Mouse (Mus musculus): Measurements from ENCODE around the gene Tapt1.

Gene Tapt1

DNA sequence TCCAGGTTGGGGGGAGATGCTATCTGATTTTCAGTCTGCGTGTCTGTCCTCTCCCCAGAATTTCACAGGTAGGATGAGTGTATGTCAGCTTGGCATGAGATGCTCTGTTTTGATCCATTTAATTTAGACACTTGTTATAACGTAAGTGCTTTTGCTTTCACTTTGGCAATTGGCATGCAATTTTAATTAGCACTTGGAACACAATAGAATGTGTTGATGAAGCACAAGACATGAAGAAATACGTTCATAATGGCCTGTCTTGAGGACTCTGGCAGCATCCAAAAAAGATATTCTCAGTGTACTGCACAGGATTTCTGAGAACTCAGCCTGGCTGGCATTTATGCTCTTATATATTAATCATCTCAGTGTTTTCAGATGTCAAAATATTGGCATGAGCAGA, 7.5 kb upstream of the Tapt1 start:
- no peak for DNase-seq

DNA sequence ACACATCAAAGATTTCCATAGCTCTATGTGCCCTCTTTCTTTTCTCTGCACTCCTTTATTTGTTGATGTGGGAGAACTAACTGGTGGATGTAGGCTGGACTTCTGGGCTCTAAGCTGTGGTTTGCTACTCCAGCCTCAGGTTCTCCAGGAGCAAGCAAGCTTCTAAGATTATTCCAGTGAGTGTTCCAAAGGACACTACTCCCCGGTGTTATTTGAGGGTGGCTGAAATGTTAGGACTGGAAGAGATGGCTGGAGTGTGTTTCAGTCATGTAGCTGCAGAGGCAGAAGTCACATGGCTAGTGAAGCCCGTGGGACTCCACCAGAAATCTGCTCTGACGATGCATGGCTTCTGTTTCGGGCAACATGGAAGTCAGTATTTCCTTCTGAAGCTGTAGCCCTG, 2.3 kb upstream of the Tapt1 start:
- DNase-seq: no peak

DNA sequence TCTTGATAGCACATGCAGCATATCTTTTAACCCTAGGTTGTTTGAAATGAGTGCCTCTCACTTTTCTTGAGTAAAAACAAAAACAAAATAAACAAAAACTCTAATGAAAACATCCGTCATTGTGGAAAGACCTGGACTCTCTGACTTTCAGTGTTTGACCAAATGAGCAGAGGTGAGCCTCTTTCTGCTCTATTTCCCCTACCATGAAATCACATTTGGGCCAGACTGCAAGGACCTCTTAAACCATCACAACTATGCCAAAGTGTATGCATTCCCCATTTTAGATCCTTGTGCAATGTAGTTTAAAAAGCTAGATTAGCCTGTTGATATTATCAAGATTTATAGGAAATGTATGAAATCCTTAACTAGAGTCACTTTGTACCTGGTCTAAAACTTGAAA, 1.9 kb upstream of the Tapt1 start:
- no peak for DNase-seq

- no peak for DNase-seq
Observed at GRCm38 (mm10) chr5:44227462-44227840, 1.0 kb upstream of the Tapt1 start.

DNA sequence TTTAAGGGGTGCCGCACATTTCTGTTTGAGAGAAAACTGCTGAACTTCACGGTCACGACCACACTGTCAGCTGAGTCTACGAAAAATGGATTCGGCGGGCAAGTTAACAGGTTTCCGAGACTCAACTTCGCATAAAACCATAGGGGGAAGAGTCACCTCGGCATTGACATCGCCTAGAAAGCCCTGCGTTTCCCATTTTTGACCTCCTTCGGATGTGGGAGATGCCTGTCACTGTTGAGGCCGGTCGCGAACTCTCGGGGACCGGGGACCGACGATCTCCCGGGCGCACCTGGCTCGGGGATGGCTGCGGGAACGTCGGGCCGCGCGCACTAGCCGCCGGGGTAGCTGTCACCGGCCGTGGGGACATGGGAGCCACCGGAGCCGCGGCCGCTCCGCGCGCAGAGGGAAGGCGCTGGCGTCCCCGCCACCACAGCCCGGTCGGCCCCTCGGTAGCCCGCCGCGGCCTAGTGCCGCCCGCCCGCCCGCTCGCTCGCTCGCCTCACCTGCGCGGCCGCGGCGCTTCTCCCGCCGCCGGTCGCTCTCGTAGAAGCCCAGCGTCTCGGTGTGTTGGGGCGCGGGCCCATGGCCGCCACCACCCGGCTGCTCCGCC, 410 bp downstream of the Tapt1 start:
- peak; percentile 58 for DNase-seq

DNA sequence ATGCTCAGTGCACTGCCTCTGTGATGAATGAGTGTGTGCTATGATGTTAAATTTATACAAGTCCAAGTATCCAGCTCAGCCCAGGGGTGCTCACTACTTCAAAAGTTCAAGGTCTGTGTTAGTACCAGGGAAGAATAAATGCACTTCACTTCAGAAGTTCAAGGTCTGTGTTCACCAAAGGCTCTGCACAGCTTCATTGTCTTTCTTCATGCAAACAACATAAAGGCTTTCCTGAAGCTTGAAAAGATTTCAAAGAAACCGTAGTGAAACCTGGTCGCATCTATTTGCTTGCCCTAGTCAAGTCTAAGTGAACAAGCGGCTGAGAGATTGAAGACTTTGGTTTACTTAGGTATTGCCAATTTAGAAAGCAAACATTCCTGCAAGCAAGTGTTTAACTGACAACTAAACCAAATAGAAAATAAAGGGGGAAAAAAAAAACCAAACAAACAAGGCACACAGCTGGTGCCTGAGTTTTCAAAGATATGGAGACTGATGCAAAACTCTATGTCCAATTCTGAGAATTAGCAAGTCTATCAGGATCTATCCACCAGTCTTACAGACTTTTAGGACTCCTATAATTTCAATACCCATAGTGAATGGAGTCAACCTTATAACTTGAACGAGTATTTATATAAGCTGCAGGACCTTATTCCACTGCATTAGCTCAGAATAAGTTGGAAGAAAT, 1.4 kb downstream of the Tapt1 start:
- DNase-seq: peak; percentile 39

GRCm38 (mm10) chr5:44224251-44224650, 2.2 kb downstream of the Tapt1 start:
- peak; percentile 75 for DNase-seq

DNA sequence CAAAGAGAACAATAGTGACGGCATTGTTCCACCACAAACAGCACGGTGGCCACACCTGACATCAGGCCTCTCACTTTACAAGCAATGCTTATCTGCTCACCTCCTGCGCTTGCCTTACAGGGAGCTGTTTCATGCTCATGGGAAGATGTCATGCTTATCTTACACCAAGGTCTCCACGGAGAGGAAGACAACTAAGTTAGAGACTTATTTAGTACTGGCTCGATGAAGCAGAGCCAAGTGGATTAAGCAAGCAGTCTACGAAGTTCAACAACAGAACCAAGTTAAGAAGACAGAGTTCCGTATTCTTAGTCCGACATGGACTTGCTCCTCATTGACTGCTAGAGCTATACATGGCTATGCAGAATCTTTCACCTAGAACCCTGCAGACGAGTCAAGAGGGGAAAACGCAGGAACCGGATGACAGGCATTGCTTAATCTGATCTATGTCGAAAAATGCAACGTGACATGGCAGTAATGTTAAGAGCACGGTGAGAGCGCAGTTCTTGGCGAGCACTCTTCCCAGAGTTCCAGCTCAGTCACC, 3.0 kb downstream of the Tapt1 start:
- peak; percentile 52 for DNase-seq

GRCm38 (mm10) chr5:44220430-44220829, 6.0 kb downstream of the Tapt1 start:
- DNase-seq: peak; percentile 65

GRCm38 (mm10) chr5:44219871-44220270, 6.6 kb downstream of the Tapt1 start:
- DNase-seq: peak; percentile 54

DNA sequence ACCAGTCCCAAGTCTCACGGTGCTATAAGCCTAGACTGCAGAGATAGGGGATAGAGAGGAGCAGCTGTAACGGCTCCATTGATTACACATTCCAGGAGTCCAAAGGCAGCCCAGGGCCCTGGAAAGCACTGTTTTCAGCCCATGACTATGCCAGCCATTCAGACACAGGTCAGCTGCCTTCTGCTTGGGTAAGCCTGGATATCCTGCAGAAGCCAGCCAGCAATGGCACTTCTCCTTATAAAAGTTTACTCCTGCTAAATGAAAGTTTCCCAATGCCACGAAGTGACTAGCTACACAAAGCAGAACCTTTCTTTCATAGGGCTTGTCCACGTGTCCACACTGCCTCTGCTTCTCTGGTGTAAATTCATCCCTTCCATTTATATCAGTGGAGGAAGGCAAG, 7.9 kb downstream of the Tapt1 start:
- DNase-seq: peak; percentile 35

DNA sequence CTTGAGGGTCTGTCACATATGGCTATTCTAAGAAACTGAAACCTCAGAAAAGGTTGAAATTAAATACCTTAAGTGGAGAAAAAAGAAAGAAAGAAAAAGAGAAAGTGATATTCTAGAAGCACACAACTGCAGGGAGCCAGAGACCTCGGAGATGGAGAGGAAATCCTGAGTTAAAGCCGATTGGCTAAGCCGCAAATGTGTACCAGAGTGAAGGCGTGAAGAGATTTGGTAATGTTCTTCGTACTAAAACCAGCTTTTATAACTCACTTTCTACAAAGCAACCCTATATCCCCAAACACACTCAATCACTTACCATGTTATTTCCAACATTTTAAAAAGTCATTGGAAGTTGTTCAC, 8.8 kb downstream of the Tapt1 start:
- DNase-seq: peak; percentile 32

DNA sequence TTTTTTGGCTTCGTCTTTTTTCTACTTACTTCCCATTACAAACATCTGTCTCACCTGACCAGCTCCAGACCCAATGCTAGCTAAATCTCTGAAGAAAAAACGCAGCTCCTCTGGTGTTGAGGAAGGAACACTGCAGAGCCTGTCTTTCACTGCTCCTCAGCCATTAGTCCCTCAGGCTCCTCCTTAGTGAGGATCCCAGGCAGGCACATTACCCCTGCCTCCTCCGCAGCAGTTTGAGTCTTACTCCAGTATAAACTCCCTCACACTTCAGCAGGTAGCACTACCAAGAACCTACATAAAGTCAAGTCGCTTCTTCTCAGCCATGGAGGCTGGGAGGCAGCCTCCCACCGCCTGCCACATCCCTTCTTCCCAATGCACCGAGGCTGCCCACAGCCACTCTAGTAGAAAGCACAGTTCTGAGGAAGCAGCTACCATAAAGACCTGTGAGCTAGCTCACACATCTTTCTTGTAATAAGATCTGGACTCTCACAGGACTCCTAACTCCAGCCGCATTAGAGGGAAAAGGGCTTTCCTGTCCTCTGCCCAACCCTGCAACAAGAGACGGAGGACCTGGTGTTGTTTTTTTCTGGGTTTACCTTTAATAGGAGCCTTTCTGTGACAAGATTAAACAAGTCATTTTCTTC, 9.3 kb downstream of the Tapt1 start:
- peak; percentile 20 for DNase-seq

DNA sequence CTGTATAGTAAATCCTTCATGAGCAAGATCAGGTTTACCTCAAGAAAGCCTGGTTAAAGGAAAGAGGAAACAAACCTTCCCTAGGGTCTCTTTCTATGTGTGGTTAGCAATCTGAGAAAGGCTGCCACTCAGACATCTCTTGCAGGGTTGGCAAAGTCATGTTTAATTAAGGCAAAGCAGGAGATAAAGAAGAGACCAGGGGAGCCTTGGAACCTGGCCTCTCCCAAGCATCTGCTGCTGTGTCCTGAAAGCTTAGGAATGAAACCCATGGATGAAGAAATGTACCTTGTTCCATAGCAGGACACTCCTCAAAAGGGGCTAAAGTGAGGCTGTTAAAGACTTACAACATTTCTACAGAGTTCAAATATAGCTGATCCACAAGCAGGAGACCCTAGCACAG, 11.3 kb downstream of the Tapt1 start:
- no peak for DNase-seq

DNA sequence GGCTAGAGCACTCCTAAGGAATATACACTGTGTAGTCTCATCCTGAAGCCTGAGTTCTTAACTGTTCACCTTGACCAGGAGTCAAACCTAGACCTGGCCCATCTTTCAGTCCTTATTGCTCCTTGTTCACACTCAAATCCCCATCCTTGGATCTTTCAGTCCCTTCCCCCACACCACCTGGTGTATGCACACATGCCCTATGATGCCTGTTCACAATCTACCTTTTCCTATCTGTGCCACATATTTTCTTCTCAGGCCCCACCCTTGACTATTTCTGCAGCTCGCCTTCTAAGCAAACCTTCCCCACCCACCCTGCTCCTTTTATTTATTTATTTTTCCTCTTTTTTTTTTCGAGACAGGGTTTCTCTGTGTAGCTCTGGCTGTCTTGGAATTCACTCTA, 12.4 kb downstream of the Tapt1 start:
- no peak for DNase-seq

DNA sequence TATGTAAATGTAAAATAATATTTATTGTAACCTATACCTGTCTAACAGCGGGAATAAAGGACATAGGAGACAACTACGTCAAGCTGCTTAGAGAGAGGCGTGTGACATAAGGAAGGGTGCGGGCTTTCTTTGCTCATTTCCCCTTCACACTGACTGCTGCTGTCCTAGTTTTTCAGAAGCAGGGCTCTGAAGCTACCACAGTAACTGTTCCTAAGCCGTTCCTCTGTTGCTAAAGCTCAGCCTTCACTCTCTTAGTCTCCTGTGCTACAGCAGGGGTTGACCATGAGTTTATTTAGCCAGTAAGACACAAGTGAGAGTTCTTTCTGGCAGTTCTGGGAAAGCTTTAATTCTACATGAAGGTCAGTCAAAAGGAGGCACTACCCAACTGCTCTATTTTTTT, 13.0 kb downstream of the Tapt1 start:
- peak; percentile 26 for DNase-seq

DNA sequence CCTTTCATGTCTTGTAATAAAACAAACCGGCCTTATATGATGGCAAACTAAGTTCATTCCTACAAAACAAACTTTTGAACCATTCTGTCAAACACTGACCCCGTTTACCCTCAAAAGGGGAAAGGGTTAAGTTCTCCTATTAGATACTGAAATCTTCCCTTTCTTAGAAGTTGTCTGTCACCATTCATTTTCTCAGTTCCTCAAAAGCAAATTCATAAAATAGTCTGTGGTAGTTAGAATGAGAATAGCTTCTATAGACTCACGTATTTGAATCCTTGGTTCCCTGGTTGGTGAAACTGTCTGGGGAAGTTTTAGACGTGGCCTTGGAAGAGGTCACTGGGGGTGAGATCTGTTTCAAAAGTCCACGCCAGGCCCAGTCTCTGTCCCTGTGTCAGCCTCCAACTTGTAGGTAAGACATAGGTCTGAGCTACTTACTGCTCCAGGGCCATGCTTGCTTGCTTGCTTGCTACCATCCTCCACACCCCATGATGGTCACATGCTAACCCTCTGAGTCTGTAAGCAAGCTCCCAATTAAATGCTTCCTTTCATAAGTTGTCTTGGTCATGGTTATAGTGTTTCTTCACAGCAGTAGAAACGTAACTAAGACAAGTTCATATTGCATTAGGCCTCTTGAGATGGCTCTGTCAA, 14.5 kb downstream of the Tapt1 start:
- DNase-seq: no peak

DNA sequence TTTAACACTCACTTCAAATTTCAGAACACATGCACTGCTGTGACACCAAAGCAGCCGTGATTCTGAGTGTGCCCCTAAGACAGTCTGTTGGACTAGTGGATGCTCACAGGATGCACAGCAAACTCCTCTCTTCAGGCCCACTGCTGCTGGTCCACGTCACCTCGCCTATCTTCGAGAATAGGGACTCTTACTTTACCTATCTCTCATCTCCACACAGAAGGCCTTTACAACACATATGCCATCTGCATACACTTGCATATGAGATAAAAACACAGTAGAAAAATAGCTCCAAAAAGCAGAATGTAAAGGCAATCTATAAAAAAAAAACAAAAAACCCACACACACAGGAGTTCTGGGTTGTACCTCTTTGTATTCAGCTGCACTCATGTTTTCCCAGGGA, 19.1 kb downstream of the Tapt1 start:
- DNase-seq: no peak

- no peak for DNase-seq
Observed at GRCm38 (mm10) chr5:44206651-44207050, 19.8 kb downstream of the Tapt1 start.

- no peak for DNase-seq
Observed at GRCm38 (mm10) chr5:44203410-44203809, 23.0 kb downstream of the Tapt1 start.

DNA sequence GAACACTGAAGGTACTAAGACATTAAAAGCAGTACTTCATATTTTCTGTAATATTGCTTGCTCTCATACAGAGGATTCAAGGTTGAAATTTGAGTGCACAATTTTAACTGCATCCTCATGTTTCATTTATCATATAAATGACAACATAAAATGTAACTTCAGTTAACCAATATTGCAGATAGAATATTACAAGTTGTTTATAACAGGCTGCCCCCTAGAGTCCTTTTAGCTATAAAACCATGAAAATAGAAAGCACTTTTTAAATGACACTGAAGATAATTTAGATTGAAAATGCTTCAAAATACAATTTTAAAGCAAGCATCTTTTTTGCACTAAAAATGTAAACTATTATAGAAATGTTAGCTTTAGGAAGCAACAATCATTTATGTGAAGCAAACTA, 24.8 kb downstream of the Tapt1 start:
- no peak for DNase-seq

DNA sequence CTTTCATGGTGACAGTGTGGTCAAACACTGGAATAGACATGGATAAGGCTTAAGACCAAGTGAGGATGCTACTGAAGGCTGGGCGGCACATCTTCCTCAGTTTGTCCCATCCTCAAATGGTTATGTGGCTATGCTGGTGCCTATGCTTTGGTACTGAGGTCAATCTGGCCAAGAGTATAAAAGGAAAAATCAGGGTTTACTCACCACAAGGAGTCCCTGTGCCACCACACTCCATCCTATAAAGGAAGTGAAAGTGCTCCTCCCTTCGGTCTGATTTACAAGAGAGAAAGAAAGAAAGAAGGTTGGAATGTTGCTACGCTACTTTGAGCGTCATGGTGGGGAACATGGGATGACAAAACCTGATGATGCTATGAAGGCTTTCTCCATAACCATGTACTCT, 27.3 kb downstream of the Tapt1 start:
- DNase-seq: no peak

DNA sequence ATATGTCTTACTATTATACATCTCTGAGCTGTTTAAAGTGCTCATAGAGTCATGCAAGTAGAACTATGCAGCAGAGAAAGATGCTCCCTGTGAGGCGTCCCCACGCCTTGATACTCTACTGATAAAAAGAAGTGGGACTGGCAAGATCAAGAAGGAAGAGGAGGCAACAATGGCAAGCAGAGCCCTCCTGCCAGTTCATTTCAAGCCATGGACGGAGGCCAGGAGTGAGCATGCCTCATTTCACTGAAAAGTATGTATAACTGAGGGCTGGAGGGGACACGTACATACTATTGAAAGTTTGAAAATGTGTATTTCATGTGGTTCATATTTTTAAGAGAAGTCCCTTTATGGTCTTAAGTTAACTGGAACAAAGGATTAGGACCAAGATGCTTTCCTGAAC, 28.0 kb downstream of the Tapt1 start:
- no peak for DNase-seq

DNA sequence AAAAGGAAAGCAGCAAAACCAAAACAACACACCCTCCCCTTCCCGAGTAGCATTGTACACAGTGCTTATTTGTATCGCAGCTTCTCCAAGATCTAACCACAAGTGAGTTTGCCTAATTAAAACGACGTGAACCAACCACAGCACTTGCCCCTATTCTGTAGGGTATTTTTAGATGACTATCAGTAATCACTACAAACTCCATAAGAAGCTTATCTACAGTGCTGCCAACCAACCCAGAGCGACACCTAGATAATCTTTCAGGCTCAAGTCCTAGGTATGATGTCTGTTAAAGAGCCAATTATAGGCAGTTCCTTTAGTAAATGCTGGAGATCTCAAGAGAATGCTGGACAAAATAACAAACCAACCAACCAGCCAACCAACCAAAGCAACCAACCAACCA, 28.6 kb downstream of the Tapt1 start:
- no peak for DNase-seq
